Mouse (Mus musculus): ENCODE measurements around the gene Slc22a15.

Gene Slc22a15

DNA sequence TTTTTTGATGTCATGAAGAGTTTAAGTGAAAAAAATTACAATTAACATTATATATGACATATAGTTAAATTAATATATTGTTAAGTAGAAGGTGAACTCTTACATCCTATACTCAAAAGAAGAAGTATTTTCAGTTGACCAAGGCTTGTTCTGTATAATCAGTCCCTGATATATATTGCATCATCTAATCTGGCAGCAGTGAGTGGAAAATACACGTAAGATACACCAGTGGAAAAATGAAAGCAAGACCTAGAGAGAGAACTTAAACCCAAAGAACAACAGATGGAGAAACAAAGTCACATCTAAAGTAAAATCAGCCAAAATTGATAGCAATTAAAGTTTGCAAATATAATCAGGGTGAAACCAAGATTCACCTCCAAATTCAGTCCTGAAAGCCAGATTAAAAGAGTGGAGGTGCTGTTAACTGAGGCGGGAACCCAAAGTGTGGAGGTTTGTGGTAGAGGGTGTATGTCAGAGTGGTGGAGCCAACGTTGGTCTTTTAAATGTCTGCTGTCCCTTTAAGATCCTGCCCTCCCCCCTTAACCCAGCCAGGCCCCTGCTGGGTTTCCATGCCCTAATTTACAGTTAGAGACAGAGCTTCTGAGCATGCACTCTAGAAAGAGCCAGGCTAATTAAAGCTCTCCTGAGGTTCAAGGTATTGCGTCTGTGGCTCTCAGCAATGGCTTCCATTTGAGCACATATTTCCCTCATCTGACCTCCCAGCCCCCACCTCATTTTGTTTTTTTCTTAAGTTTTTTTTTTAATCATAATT lies 5.0 kb upstream of the Slc22a15 start:
- no peak for TF ChIP-seq GATA4 (IDR thresholded peaks at IDR 0.05; ENCODE audit: insufficient replicate concordance, low read length)

DNA sequence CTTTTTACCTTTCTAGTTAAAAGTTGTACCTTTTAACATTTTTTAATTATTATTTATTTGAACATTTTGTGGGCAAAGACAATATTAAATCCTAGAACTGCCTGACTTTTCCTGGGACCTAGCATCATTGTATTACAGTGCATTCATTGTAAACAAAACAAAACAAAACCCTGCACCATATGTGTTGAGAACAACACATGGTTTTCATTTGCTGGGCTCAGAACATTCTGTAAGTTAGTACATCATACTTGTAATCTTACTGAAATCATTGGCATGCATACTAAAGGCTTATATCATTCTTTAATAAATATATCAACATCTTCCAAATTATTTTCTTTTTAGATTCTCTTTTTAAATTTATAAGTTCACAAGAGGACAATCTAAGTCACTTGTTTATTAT lies 2.4 kb upstream of the Slc22a15 start:
- TF ChIP-seq GATA4 (IDR thresholded peaks at IDR 0.05; ENCODE audit: insufficient replicate concordance, low read length): no peak

DNA sequence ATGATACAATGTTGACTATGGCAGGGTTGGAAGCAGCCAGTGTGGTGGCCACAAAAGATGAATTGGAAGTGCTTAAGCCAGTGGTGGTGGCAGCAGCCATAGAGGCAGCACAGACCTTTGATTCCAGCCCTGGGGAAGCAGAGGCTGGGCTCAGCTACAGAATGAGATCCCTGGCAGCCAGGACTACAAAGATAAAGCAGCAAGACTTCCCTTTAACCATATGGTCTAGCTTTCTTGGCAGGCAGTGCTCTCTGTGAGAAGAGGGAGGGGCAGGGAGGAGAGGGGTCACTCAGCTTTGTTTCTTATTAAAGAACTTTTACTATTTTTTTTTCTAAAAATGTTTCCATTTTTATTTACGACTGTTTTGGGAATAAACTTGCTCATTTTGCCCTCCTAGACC lies 1.4 kb upstream of the Slc22a15 start:
- TF ChIP-seq GATA4 (IDR thresholded peaks at IDR 0.05; ENCODE audit: insufficient replicate concordance, low read length): no peak

DNA sequence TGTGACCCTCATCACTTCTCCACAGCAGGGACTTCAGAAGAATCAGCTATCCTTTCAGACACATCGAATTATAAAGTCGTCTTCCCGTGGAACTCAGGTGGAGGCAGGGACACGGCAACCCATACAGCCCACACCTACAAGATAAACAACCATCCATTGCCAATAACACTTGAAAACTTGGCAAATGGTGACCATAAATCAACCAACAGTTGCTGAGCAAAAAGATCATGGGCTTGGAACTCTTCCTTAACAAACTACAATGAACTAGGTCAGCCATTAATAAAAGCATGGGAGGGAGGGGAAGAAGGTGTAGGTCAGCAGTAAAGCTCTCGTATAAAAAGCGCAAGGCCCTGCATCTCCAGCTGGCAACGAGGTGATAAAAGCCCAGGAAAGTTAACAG lies 1.9 kb downstream of the Slc22a15 start:
- TF ChIP-seq GATA4 (IDR thresholded peaks at IDR 0.05; ENCODE audit: insufficient replicate concordance, low read length): no peak

DNA sequence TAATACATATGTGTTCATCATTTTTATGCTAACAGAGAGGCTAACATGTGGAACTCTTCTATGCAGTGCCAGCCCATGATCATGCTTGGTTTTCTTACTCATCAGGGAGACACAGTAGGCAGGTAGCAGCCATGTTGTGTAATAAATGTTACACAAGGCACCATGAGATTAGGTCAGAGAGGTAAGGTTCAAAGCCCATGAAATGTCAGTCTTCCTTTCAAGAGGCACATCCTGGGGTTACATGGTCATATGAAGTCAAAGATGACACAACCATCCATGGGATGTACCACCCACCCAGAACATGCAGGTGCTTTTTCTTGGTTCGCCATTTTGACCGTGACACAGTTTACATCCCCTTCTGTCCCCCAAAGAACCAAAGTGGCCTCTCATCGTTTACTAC lies 5.7 kb downstream of the Slc22a15 start:
- no peak for TF ChIP-seq GATA4 (IDR thresholded peaks at IDR 0.05; ENCODE audit: insufficient replicate concordance, low read length)

DNA sequence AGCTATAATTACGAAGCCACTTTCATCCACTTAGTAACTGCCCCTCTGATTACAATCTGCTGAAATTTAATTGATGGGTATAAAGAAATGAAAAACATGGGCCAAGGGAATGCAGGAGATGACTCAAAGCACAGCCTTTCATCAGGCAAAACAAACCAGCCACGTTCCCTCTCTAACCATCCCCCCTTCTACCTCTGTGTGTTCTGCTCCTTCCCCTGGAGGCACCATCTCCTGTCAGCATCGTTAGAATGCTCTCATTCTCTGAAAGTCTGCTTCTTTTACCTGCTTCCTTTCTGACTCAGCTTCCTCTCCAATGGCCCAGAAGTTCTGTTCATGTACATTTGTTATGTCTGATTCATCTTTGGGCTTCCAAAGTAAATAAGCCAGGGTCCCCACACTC lies 6.6 kb downstream of the Slc22a15 start:
- TF ChIP-seq GATA4 (IDR thresholded peaks at IDR 0.05; ENCODE audit: insufficient replicate concordance, low read length): no peak

DNA sequence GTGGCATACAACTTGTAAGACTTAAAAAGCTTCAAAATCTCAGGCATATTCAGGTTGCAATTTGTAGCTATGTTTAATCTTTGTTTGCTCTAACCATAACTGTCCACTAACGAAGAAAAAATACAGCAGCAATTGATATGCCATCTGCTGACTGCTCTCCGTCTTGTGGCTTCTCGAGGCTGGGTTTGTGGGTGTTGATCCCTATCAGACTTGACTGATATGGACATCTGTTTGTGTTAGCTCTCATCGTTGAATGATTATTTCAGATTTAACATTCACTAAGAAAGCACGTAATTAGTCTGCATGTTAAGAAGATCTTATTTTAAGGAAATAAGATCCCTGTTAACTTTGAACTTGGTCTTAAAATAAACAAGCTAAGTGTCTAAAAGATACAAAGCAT lies 7.7 kb downstream of the Slc22a15 start:
- no peak for TF ChIP-seq GATA4 (IDR thresholded peaks at IDR 0.05; ENCODE audit: insufficient replicate concordance, low read length)

DNA sequence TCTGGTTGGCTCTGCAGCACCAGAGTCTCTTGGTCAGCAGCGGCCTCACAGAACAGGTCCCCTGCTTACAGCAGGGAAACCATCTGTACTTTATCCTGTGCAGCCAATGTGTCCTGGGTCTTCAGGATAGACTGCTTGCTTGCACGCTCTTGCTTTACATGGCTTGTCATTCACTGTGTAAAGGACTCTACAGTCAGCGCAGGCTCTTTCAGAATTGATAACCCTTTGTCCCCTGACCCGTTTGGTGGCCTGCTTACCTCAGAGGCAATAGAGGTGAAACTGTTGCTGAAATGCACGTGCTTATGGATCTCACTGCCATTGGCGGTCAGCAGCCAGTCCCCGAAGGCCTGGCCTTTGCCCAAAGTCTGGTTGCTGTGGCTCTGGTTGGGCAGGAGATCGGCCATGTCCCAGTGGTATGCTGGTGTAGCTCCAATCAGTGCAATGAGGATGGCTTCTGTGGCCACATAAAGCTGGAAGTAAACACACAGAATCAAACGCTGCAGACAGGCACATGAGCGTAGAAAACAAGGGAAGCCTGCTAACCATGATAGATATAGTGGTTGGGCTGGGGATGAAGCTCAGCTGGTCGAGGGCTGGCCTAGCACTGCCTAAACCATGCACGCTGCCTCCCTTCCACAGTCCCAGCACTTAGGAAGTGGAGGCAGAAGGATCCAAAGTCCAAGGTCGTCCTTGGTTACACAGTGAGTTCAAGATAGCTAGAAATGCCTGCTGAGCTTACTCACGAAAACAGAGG lies 9.0 kb downstream of the Slc22a15 start:
- TF ChIP-seq GATA4 (IDR thresholded peaks at IDR 0.05; ENCODE audit: insufficient replicate concordance, low read length): peak; percentile 23; the same call in 1 of the 2 replicates

DNA sequence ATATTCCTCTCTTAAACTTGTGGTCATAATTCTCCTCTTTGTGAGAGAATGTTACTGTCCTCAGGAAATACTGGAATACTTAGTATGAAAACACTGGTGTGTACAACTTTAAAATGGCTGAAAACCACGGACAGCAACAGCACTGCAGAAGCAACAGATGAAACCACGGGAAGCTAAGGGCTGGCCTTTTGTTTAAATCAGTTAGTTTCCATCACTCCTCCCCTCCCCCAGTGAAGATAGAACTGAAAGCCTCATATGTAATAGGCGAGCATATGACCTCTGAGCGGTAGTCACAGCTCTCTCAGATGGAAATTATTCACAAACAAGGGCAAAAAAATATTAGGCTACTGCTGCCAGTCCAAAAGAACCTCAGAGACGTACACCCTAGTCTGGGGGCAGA lies 10.0 kb downstream of the Slc22a15 start:
- TF ChIP-seq GATA4 (IDR thresholded peaks at IDR 0.05; ENCODE audit: insufficient replicate concordance, low read length): no peak

DNA sequence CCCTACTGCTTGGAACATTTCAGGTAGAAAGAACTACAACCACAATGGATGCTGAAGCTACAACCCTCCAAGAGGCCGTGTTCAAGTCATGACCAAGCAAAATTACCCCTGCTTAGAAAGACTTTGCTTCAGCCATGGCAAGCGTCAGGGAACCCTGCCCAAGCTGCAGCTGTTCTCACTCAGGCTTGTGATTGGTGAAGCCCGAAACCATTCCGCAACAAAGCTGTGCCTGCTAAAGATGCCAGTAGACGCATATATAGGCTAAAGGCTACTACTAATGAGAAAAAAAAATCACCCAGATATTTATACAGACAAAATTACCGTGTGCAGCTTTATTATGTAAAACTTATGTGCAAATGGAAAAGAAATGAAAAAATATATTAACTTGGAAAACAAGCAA lies 12.2 kb downstream of the Slc22a15 start:
- TF ChIP-seq GATA4 (IDR thresholded peaks at IDR 0.05; ENCODE audit: insufficient replicate concordance, low read length): no peak

DNA sequence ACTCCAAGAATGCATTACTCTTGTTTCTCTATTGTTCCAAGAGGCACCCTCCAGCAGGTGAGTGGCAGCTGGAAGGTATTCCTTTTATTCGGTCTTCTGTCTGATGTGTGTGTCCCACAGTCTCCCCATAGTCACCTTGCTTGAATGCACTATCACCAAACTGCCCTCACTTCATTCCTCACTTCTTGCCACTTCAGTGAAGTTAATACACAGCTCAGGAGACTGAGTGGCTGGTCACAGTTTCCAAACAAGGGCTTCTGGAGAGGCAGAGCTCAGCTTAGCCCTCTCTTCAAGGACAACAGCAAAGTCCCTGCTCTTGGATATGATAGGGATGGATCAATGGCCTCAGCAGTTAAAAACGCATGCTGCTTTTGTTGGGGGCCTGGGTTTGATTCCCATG lies 17.2 kb downstream of the Slc22a15 start:
- no peak for TF ChIP-seq GATA4 (IDR thresholded peaks at IDR 0.05; ENCODE audit: insufficient replicate concordance, low read length)

DNA sequence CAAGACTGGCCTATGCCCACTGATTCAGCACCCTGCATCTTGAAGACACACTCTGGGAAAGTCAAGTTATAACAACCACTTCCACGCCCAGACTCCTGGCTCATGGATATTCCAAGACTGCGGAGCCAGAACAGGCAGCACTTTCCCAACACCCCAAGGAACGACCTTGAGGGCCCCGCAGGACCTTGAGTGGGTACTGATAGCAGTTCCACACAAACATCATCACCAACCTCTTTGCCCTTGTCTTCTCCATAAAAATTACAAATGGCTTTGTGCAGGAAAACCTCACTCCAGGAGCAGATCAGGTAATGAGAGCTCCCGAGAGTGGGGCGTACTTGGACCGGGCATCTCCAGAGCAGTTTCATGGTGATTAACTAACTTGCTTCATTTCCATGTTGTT lies 19.5 kb downstream of the Slc22a15 start:
- no peak for TF ChIP-seq GATA4 (IDR thresholded peaks at IDR 0.05; ENCODE audit: insufficient replicate concordance, low read length)

DNA sequence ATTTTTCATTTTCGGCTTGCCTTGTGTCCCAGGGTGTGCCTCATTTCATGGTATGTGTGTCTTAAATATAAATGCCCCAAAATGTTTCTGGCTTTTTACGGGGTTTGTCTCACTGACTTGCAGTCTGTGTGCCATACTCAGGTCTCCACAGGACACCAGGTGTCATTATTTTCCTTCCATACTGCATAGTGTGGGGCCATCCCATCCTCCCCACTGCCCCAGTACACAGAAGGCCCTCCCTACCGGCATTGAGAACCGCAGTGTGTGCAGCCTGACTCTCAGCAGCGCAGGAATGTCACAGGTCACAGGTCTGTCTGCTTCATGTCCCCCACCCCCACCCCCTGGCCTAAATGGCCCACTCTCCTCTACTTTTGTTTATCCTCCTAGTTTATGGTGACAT lies 21.2 kb downstream of the Slc22a15 start:
- TF ChIP-seq GATA4 (IDR thresholded peaks at IDR 0.05; ENCODE audit: insufficient replicate concordance, low read length): no peak

DNA sequence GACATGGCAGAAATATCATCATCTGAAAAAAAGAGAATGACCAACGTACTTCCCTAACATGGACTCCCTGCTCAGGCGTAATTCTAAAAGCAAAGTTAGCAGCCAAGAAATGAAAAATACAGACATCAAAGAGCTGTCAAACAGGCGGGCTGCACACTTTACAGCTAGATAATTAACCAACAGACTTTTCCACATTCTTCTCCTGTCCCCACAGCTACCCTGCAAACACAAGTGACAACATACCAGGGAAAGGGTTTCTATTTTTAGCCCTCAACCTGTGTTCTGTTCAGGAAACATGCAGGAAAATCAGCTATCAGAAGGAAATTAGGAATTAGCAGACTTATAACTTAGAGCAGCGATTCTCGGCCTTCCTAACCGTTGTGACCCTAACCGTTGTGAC lies 21.9 kb downstream of the Slc22a15 start:
- no peak for TF ChIP-seq GATA4 (IDR thresholded peaks at IDR 0.05; ENCODE audit: insufficient replicate concordance, low read length)

DNA sequence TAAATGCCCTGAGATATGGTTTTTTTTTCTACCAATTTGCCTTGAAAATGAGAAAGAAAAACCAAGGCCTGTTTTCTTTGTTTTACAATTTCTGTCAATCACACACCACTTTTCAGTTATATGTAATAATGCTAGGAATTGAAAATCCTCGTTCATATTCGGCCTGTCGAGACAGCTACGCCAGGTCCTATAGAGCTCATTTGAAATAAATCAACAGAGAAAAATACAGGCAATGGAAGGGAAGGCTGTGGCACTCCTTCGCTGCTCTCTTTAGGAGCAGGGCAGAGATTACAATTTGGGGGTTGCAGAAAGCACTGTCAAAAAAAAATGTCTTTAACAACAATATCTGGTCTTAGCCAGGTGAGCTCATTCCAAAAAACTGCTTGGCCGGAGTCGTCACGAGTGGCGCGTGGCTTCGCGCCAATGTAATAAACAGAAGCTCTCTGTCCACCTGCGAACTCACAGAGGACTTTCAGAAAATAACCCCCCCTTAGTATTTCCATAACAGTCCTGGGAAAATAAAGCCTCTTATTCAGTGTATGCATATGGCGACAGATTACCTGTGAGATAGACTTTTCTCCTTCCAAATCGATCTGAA lies 26.8 kb downstream of the Slc22a15 start:
- no peak for TF ChIP-seq GATA4 (IDR thresholded peaks at IDR 0.05; ENCODE audit: insufficient replicate concordance, low read length)

DNA sequence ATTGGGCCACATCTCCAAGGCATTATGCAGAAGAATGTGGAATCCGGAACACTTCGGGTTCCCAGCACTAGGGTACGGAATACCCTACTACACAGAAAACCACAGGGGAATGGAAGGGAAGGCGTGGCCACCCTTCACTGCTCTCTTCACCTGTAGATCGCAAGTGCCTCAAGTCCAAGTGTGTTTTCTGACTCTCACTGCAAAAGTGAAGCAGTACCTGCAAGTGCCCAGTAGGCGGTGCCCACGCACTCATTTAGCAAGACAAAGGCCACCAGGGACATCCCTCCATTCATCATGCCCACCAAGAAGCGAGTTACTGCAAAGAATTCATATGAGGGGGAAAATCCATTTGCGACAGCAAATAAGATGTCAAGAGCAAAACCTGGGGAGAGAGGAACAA lies 27.4 kb downstream of the Slc22a15 start:
- no peak for TF ChIP-seq GATA4 (IDR thresholded peaks at IDR 0.05; ENCODE audit: insufficient replicate concordance, low read length)

Data from liver, adult (tissue).